Mouse (Mus musculus) heart, embryonic 11.5 days (tissue): ENCODE measurements at regions not wholly inside any gene's neighbourhood (a gene's known extent, or its start where the extent isn't known, plus 50 kb on each side); places are given as distances from the start of the nearest gene placed in this dataset.
A peak's percentile ranks its signal among the peaks of the same experiment; 100 is the strongest.

Experiments used
- ATAC-seq: fragments of 200-750 bp; cut with Nextera tagmentation; replicated peaks from 2 replicates; pipeline ENCODE4 v1.8.0; 2017; ENCODE audit warnings: moderate library complexity; ENCODE audit not compliant: insufficient number of reproducible peaks, low FRiP score, low TSS enrichment
- H3K27ac ChIP-seq: fragments of 300-500 bp; sonication (generic); 2 replicates; pipeline ENCODE4 v1.5.1; 2014; ENCODE audit warnings: mild to moderate bottlenecking, low read depth, low read length
- H3K27me3 ChIP-seq: fragments of 300-500 bp; sonication (generic); 2 replicates; pipeline ENCODE4 v1.6.1; 2014; ENCODE audit warnings: mild to moderate bottlenecking, low read length, mixed read lengths; ENCODE audit not compliant: control insufficient read depth, insufficient read depth
- H3K36me3 ChIP-seq: fragments of 300-500 bp; sonication (generic); 2 replicates; pipeline ENCODE4 v1.6.1; 2014; ENCODE audit warnings: mild to moderate bottlenecking, low read length, moderate library complexity, mixed read lengths; ENCODE audit not compliant: control insufficient read depth, insufficient read depth
- H3K4me1 ChIP-seq: fragments of 300-500 bp; sonication (generic); 2 replicates; pipeline ENCODE4 v1.6.1; 2014; ENCODE audit warnings: low read length; ENCODE audit not compliant: control insufficient read depth, insufficient read depth
- H3K4me2 ChIP-seq: fragments of 300-500 bp; sonication (generic); 2 replicates; pipeline ENCODE4 v1.6.1; 2014; ENCODE audit warnings: mild to moderate bottlenecking, moderate library complexity
- H3K4me3 ChIP-seq: fragments of 300-500 bp; sonication (generic); 2 replicates; pipeline ENCODE4 v1.5.1; 2014; ENCODE audit warnings: low read depth, low read length
- H3K9ac ChIP-seq: fragments of 300-500 bp; sonication (generic); 2 replicates; pipeline ENCODE4 v1.6.1; 2014; ENCODE audit warnings: mild to moderate bottlenecking, low read depth, low read length, moderate library complexity
- H3K9me3 ChIP-seq: fragments of 300-500 bp; sonication (generic); replicated peaks from 2 replicates; pipeline ENCODE4 v1.6.1; 2016; ENCODE audit warnings: low read length; ENCODE audit not compliant: control insufficient read depth
- WGBS: fragments of 180-500 bp; shearing (Covaris S2); extraction: QIAGEN DNeasy Blood & Tissue Kit; methylation state at CpG from one replicate; pipeline ENCODE4 v1.1.7; 2014; ENCODE audit not compliant: insufficient replicate concordance; 5-methylcytosine and 5-hydroxymethylcytosine counted together

- Histone ChIP-seq H3K36me3 (no peaks in the 10 kb centered on the region), H3K9me3 (no peaks in the 10 kb centered on the region)
Measured at GRCm38 (mm10) chr14:111212929-111213657, 458.1 kb upstream of the Slitrk6 start.

GRCm38 (mm10) chr14:111226926-111227325 is 448.0 kb upstream of the Slitrk5 start:
- no peak overlapping the region for H3K4me3 ChIP-seq
- H3K9ac ChIP-seq, result no peak overlapping the region
- no peaks in the 10 kb centered on the region for H3K9me3 ChIP-seq
- H3K27me3 ChIP-seq, result no peaks in the 10 kb centered on the region
- no peaks in the 10 kb centered on the region for H3K4me1 ChIP-seq
- no peaks in the 10 kb centered on the region for H3K36me3 ChIP-seq
- WGBS, result 83% methylated on average over 6 of the region's 6 CpGs
- no peak for ATAC-seq
- no peak overlapping the region for H3K4me2 ChIP-seq
- H3K27ac ChIP-seq, result no peak overlapping the region

More at GRCm38 (mm10) chr14:111212929-111213657, 458.1 kb upstream of the Slitrk6 start:
- 82% methylated on average over 4 of the region's 4 CpGs for WGBS
- ATAC-seq, result no peak
- H3K27ac ChIP-seq, result no peak overlapping the region
- H3K27me3 ChIP-seq, result no peaks in the 10 kb centered on the region
- no peak overlapping the region for H3K4me3 ChIP-seq
- no peak overlapping the region for H3K9ac ChIP-seq
- no peaks in the 10 kb centered on the region for H3K4me1 ChIP-seq
- no peak overlapping the region for H3K4me2 ChIP-seq

- Histone ChIP-seq H3K4me2 (no peak overlapping the region), H3K27ac (no peak overlapping the region), H3K4me1 (no peaks in the 10 kb centered on the region), H3K36me3 (no peaks in the 10 kb centered on the region), H3K9ac (no peak overlapping the region), H3K9me3 (no peaks in the 10 kb centered on the region), H3K4me3 (no peak overlapping the region), H3K27me3 (no peaks in the 10 kb centered on the region)
- no peak for ATAC-seq
- 76% methylated on average over 2 of the region's 2 CpGs for WGBS
Measured at GRCm38 (mm10) chr14:111239121-111239520, 435.8 kb upstream of the Slitrk5 start.

- H3K27ac ChIP-seq, result no peak overlapping the region
- H3K4me1 ChIP-seq, result no peaks in the 10 kb centered on the region
- no peak overlapping the region for H3K4me3 ChIP-seq
- H3K4me2 ChIP-seq, result no peak overlapping the region
- no peak overlapping the region for H3K9ac ChIP-seq
- no peaks in the 10 kb centered on the region for H3K27me3 ChIP-seq
- WGBS, result 52% methylated on average over 9 of the region's 9 CpGs
- no peaks in the 10 kb centered on the region for H3K9me3 ChIP-seq
- ATAC-seq, result peak; percentile 49; the same call in 1 of the 2 replicates
- no peaks in the 10 kb centered on the region for H3K36me3 ChIP-seq
Measured at GRCm38 (mm10) chr14:111249347-111249946, 425.4 kb upstream of the Slitrk5 start.

GRCm38 (mm10) chr14:111253190-111253589 is 421.7 kb upstream of the Slitrk5 start:
- Histone ChIP-seq H3K4me2 (no peak overlapping the region), H3K9ac (no peak overlapping the region), H3K27ac (no peak overlapping the region), H3K4me1 (no peaks in the 10 kb centered on the region), H3K36me3 (no peaks in the 10 kb centered on the region), H3K27me3 (no peaks in the 10 kb centered on the region), H3K9me3 (no peaks in the 10 kb centered on the region), H3K4me3 (no peak overlapping the region)
- WGBS, result 59% methylated on average over 3 of the region's 3 CpGs
- ATAC-seq, result no peak

- no peak for ATAC-seq
- no peaks in the 10 kb centered on the region for H3K4me1 ChIP-seq
- H3K27me3 ChIP-seq, result no peaks in the 10 kb centered on the region
- no peak overlapping the region for H3K27ac ChIP-seq
- H3K4me3 ChIP-seq, result no peak overlapping the region
- no peaks in the 10 kb centered on the region for H3K36me3 ChIP-seq
- no peak overlapping the region for H3K9ac ChIP-seq
- no peaks in the 10 kb centered on the region for H3K9me3 ChIP-seq
- H3K4me2 ChIP-seq, result no peak overlapping the region
Measured at GRCm38 (mm10) chr14:111261696-111262095, 413.2 kb upstream of the Slitrk5 start.

GRCm38 (mm10) chr14:111270239-111270638 is 404.7 kb upstream of the Slitrk5 start:
- no peaks in the 10 kb centered on the region for H3K4me1 ChIP-seq
- 83% methylated on average over 4 of the region's 4 CpGs for WGBS
- no peak for ATAC-seq
- H3K4me2 ChIP-seq, result no peak overlapping the region
- H3K27ac ChIP-seq, result no peak overlapping the region
- H3K36me3 ChIP-seq, result no peaks in the 10 kb centered on the region
- no peak overlapping the region for H3K4me3 ChIP-seq
- no peaks in the 10 kb centered on the region for H3K27me3 ChIP-seq
- no peak overlapping the region for H3K9ac ChIP-seq
- no peaks in the 10 kb centered on the region for H3K9me3 ChIP-seq

GRCm38 (mm10) chr14:111281354-111281753 is 393.5 kb upstream of the Slitrk5 start:
- no peak overlapping the region for H3K27ac ChIP-seq
- no peak overlapping the region for H3K9ac ChIP-seq
- H3K9me3 ChIP-seq, result no peaks in the 10 kb centered on the region
- no peak overlapping the region for H3K4me3 ChIP-seq
- no peaks in the 10 kb centered on the region for H3K4me1 ChIP-seq
- H3K4me2 ChIP-seq, result no peak overlapping the region
- no peak for ATAC-seq
- no peaks in the 10 kb centered on the region for H3K27me3 ChIP-seq
- WGBS, result 77% methylated on average over 1 of the region's 1 CpGs
- H3K36me3 ChIP-seq, result no peaks in the 10 kb centered on the region
